20 mouse cellular contexts compared by ENCODE assay signal in genomic region chr5:145226453-145226852, GRCm38 (mm10). TPM values are rescaled to one million over a fixed set of nuclear protein-coding genes. Genes with fewer than 3 reads are reported as not detected.
DNase-seq lines count a peak whose midpoint lies in the region; ATAC-seq and TF ChIP-seq lines count a peak whose summit lies in the region.
"Had no signal": no experiment of that assay in that cellular context is flagged by ENCODE, and none has a peak within 500 bp of the region (broad histone marks: within the 10 kb centered on the region; RNA-seq: fewer than 3 reads in every experiment).

No protein-coding gene starts in this region.

- peak overlapping the region; percentile 20 for H3K27ac ChIP-seq in liver, postnatal 0 days (ENCODE audit: low read depth)
- H3K27ac ChIP-seq: embryonic facial prominence, embryonic 10.5 days; embryonic facial prominence, embryonic 12.5 days; forebrain, embryonic 13.5 days; forebrain, embryonic 15.5 days had no signal

- no peak overlapping the region for H3K4me3 ChIP-seq in liver, postnatal 0 days (ENCODE audit: low read depth, low read length)
- H3K4me3 ChIP-seq: embryonic facial prominence, embryonic 10.5 days; embryonic facial prominence, embryonic 12.5 days; forebrain, embryonic 13.5 days; forebrain, embryonic 15.5 days had no signal

- H3K9ac ChIP-seq in liver, postnatal 0 days (replicated peaks): no peak overlapping the region
- H3K9ac ChIP-seq: embryonic facial prominence, embryonic 12.5 days; forebrain, embryonic 13.5 days; forebrain, embryonic 15.5 days; forebrain, postnatal 0 days had no signal

- no peak for ATAC-seq in liver, postnatal 0 days
- ATAC-seq: activated CD4-positive, CD25-positive, alpha-beta regulatory T cell, adult 4 months; forebrain, embryonic 13.5 days; forebrain, embryonic 15.5 days; forebrain, postnatal 0 days; Patski had no signal

- no peaks in the 10 kb centered on the region for H3K9me3 ChIP-seq in liver, postnatal 0 days (ENCODE audit: low read length)
- H3K9me3 ChIP-seq: embryonic facial prominence, embryonic 10.5 days; embryonic facial prominence, embryonic 12.5 days; forebrain, embryonic 13.5 days; forebrain, embryonic 15.5 days had no signal

- TF ChIP-seq CTCF in liver, postnatal 0 days (IDR thresholded peaks at IDR 0.05; ENCODE audit: low read depth): no peak

- no peaks in the 10 kb centered on the region for H3K27me3 ChIP-seq in liver, postnatal 0 days (ENCODE audit: insufficient read depth, low read length)
- H3K27me3 ChIP-seq: embryonic facial prominence, embryonic 12.5 days; forebrain, embryonic 15.5 days; Patski had no signal

- peaks cover 10% of the 10 kb centered on the region for H3K4me1 ChIP-seq in liver, postnatal 0 days (ENCODE audit: insufficient read depth)

- TF ChIP-seq EP300 in liver, postnatal 0 days (IDR thresholded peaks at IDR 0.05; ENCODE audit: low read depth): no peak

- 45% methylated on average over 2 of the region's 2 CpGs for WGBS in liver, postnatal 0 days (ENCODE audit: insufficient replicate concordance)

- peak; percentile 31 for DNase-seq in kidney, adult 9 months
- DNase-seq in kidney, postnatal 10 days: no peak
- no peak for DNase-seq in liver, postnatal 0 days
- DNase-seq in liver: no peak
- DNase-seq in MN1 (ENCODE audit: low spot score): no peak
- DNase-seq: adrenal gland, adult 8-10 months; adrenal gland, postnatal 14 days; adrenal gland, postnatal 36 days; cerebellum, adult 11-12 months; cerebellum, adult 2 months; cerebellum, adult 9-10 months; cerebellum, postnatal 10 days; cerebellum, postnatal 25 days; forebrain, postnatal 0 days had no signal

- peaks cover 1% of the 10 kb centered on the region for H3K36me3 ChIP-seq in liver, postnatal 0 days (replicated peaks; ENCODE audit: insufficient read depth, low read length)

- no peak overlapping the region for H3K4me2 ChIP-seq in liver, postnatal 0 days (ENCODE audit: low read depth, low read length)
- H3K4me2 ChIP-seq: embryonic facial prominence, embryonic 12.5 days; forebrain, embryonic 13.5 days; forebrain, embryonic 15.5 days had no signal

RNA-seq across cellular contexts. Expression of gene Zfp655, which starts 5.1 kb away (rescaled TPM):
- 25.4 and 27.4 TPM in 2 replicates for polyA plus RNA-seq in liver, postnatal 0 days (2015; fragmentation: Nextera tagmentation; extraction: Ambion mirVana)

RNA-seq across cellular contexts. Expression of gene Zkscan5, which starts 22.1 kb away (rescaled TPM):
- polyA plus RNA-seq in liver, postnatal 0 days (2015; fragmentation: Nextera tagmentation; extraction: Ambion mirVana): 2.8 and 3.8 TPM in 2 replicates

RNA-seq across cellular contexts. Expression of gene Zkscan14, which starts 24.8 kb away (rescaled TPM):
- 5.0 and 5.5 TPM in 2 replicates for polyA plus RNA-seq in liver, postnatal 0 days (2015; fragmentation: Nextera tagmentation; extraction: Ambion mirVana)

RNA-seq across cellular contexts. Expression of gene Atp5j2, which starts 34.6 kb away (rescaled TPM):
- 411 and 425 TPM in 2 replicates for polyA plus RNA-seq in liver, postnatal 0 days (2015; fragmentation: Nextera tagmentation; extraction: Ambion mirVana)

RNA-seq across cellular contexts. Expression of gene Zscan25, which starts 53.8 kb away (rescaled TPM):
- polyA plus RNA-seq in liver, postnatal 0 days (2015; fragmentation: Nextera tagmentation; extraction: Ambion mirVana): 0.22 and 0.25 TPM in 2 replicates
